Mouse (Mus musculus) stomach, embryonic 16.5 days (tissue): ENCODE measurements at regions not wholly inside any gene's neighbourhood (a gene's known extent, or its start where the extent isn't known, plus 50 kb on each side); places are given as distances from the start of the nearest gene placed in this dataset.

ENCODE experiments used
- ATAC-seq: fragments of 200-750 bp; cut with Nextera tagmentation; 2 replicates; pipeline ENCODE4 v1.8.0; 2017; ENCODE audit warnings: moderate number of reproducible peaks, moderate TSS enrichment; ENCODE audit not compliant: insufficient read depth, low FRiP score
- H3K27ac ChIP-seq: fragments of 300-500 bp; sonication (generic); 2 replicates; pipeline ENCODE4 v1.5.1; 2014; ENCODE audit warnings: low read length
- H3K27me3 ChIP-seq: fragments of 300-500 bp; sonication (generic); 2 replicates; pipeline ENCODE4 v1.6.1; 2014; ENCODE audit warnings: low read length, control low read depth, mixed read lengths; ENCODE audit not compliant: control insufficient read depth, insufficient read depth
- H3K36me3 ChIP-seq: fragments of 300-500 bp; sonication (generic); 2 replicates; pipeline ENCODE4 v1.6.1; 2014; ENCODE audit warnings: low read length; ENCODE audit not compliant: control insufficient read depth, insufficient read depth
- H3K4me1 ChIP-seq: fragments of 300-500 bp; sonication (generic); 2 replicates; pipeline ENCODE4 v1.6.1; 2014; ENCODE audit warnings: low read length, control low read depth, mixed read lengths; ENCODE audit not compliant: control insufficient read depth, insufficient read depth
- H3K4me2 ChIP-seq: fragments of 300-500 bp; sonication (generic); 2 replicates; pipeline ENCODE4 v1.6.1; 2014; ENCODE audit warnings: low read depth, low read length, mixed read lengths
- H3K4me3 ChIP-seq: fragments of 300-500 bp; sonication (generic); replicated peaks from 2 replicates; pipeline ENCODE4 v1.5.1; 2014; ENCODE audit warnings: mild to moderate bottlenecking, low read length
- H3K9ac ChIP-seq: fragments of 300-500 bp; sonication (generic); 2 replicates; pipeline ENCODE4 v1.6.1; 2014; ENCODE audit warnings: low read length
- H3K9me3 ChIP-seq: fragments of 300-500 bp; sonication (generic); replicated peaks from 2 replicates; pipeline ENCODE4 v1.6.1; 2016; ENCODE audit warnings: low read length, control low read depth; ENCODE audit not compliant: control insufficient read depth
- WGBS: fragments of 180-500 bp; shearing (Covaris S2); extraction: QIAGEN DNeasy Blood & Tissue Kit; methylation state at CpG from one replicate; pipeline ENCODE4 v1.1.7; 2014; 5-methylcytosine and 5-hydroxymethylcytosine counted together

GRCm38 (mm10) chr3:40243499-40244101 lies 287.5 kb upstream of the Intu start:
- Histone ChIP-seq H3K4me2 (no peak overlapping the region), H3K27ac (no peak overlapping the region), H3K9me3 (no peaks in the 10 kb centered on the region), H3K4me3 (no peak overlapping the region), H3K9ac (no peak overlapping the region), H3K4me1 (no peaks in the 10 kb centered on the region), H3K27me3 (no peaks in the 10 kb centered on the region), H3K36me3 (no peaks in the 10 kb centered on the region)
- WGBS = 82% methylated on average over 4 of the region's 4 CpGs
- no peak for ATAC-seq

- Histone ChIP-seq H3K9ac (no peak overlapping the region), H3K36me3 (no peaks in the 10 kb centered on the region), H3K9me3 (no peaks in the 10 kb centered on the region), H3K4me1 (no peaks in the 10 kb centered on the region), H3K4me2 (no peak overlapping the region), H3K4me3 (no peak overlapping the region), H3K27me3 (no peaks in the 10 kb centered on the region), H3K27ac (no peak overlapping the region)
- 62% methylated on average over 5 of the region's 5 CpGs for WGBS
- no peak for ATAC-seq
Measured at GRCm38 (mm10) chr3:40254376-40254775, 276.7 kb upstream of the Intu start.

GRCm38 (mm10) chr3:40262536-40262935 lies 268.6 kb upstream of the Intu start:
- no peaks in the 10 kb centered on the region for H3K4me1 ChIP-seq
- no peak overlapping the region for H3K4me3 ChIP-seq
- no peak overlapping the region for H3K27ac ChIP-seq
- H3K9me3 ChIP-seq = no peaks in the 10 kb centered on the region
- 59% methylated on average over 7 of the region's 7 CpGs for whole genome bisulfite sequencing
- ATAC-seq = no peak
- no peak overlapping the region for H3K9ac ChIP-seq
- no peak overlapping the region for H3K4me2 ChIP-seq
- H3K36me3 ChIP-seq = no peaks in the 10 kb centered on the region
- no peaks in the 10 kb centered on the region for H3K27me3 ChIP-seq

DNA sequence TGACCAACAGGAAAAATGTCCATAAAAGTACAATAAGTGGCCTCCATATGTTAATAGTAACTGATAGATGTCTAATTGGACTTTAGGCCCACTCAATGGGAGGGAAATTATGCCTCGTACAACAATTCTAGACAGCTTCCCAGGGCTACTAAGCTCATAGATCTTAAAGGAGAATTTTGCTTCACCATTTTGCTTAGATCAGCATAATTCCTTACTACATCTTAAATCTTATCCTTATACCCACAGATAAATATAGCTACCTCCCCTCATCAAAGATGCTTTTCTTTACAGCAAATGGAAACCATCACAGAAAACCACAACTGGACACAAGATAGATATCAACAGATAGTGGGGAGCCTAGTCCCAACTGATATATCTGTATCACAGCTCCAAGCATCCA lies 263.6 kb upstream of the Intu start:
- 83% methylated on average over 1 of the region's 1 CpGs for WGBS

GRCm38 (mm10) chr3:40282926-40283325 lies 248.2 kb upstream of the Intu start:
- no peaks in the 10 kb centered on the region for H3K9me3 ChIP-seq
- no peaks in the 10 kb centered on the region for H3K36me3 ChIP-seq
- H3K4me3 ChIP-seq = no peak overlapping the region
- no peak overlapping the region for H3K4me2 ChIP-seq
- ATAC-seq = no peak
- no peaks in the 10 kb centered on the region for H3K4me1 ChIP-seq
- H3K27ac ChIP-seq = no peak overlapping the region
- no peak overlapping the region for H3K9ac ChIP-seq
- WGBS = 47% methylated on average over 1 of the region's 1 CpGs
- H3K27me3 ChIP-seq = no peaks in the 10 kb centered on the region

More for the DNA sequence above, 263.6 kb upstream of the Intu start:
- Histone ChIP-seq H3K27me3 (no peaks in the 10 kb centered on the region), H3K9ac (no peak overlapping the region), H3K4me3 (no peak overlapping the region), H3K9me3 (no peaks in the 10 kb centered on the region), H3K4me2 (no peak overlapping the region), H3K4me1 (no peaks in the 10 kb centered on the region), H3K36me3 (no peaks in the 10 kb centered on the region), H3K27ac (no peak overlapping the region)
- ATAC-seq = no peak

DNA sequence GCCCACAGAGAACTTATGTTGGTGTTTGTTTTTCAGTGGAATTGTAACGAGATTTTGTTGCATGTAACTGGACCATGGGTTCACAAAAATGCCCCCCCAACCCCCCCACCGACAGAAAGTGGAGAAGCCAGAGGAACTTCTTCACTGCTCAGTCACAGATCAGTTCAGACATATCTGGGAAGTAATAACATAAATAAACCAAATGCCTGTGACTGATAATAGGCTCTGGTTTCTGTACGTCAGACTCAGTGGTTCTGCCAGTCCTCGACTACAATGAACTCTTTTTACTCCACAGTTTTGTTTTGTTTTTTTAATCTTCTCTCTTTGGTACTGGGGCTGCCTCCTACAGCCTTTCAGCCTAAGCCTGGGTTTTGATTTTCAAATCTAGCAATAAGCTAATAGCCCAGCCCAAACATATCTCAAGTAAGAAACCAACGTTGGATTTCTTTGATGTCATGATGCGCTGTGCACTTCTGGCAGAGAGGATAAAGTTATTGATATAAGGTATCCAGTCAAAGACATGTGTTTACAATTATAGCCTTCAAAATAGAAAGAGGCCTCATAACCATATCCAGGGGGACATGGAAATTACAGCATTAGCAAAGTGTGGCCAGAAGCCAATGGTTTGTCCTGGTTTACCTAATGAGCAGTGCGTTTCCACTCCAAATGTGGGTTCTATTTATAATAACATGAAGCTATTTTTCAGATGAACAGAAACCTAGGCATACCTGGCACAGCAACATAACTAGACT lies 244.0 kb upstream of the Intu start:
- WGBS = 51% methylated on average over 7 of the region's 7 CpGs
- no peaks in the 10 kb centered on the region for H3K36me3 ChIP-seq
- no peak overlapping the region for H3K27ac ChIP-seq
- no peaks in the 10 kb centered on the region; the same call in 1 of the 2 replicates for H3K4me1 ChIP-seq
- H3K9me3 ChIP-seq = no peaks in the 10 kb centered on the region
- H3K4me3 ChIP-seq = no peak overlapping the region
- H3K9ac ChIP-seq = no peak overlapping the region
- no peak for ATAC-seq
- H3K4me2 ChIP-seq = no peak overlapping the region
- H3K27me3 ChIP-seq = no peaks in the 10 kb centered on the region

DNA sequence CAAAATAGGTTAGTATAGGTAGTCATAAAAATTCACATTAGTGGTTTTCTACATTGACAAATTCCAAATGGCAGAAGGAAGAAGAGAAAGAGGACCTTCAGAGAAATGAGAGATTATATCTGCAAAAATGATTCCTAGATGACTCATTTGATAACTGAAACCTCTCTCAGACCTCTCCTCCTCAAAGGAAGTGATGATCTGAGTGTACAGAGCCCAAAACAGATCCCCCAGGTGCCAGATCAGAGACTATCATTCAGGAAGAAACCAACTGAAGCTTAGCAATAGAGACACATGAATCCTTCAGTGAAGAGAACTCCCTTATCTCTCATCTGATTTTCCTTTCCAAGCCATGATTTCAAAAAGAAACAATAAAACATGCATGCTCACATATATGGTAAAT lies 234.0 kb upstream of the Intu start:
- no peaks in the 10 kb centered on the region for H3K36me3 ChIP-seq
- no peak overlapping the region for H3K9ac ChIP-seq
- H3K4me3 ChIP-seq = no peak overlapping the region
- no peak overlapping the region for H3K4me2 ChIP-seq
- no peak for ATAC-seq
- H3K27ac ChIP-seq = no peak overlapping the region
- H3K9me3 ChIP-seq = no peaks in the 10 kb centered on the region
- H3K27me3 ChIP-seq = no peaks in the 10 kb centered on the region
- H3K4me1 ChIP-seq = no peaks in the 10 kb centered on the region

DNA sequence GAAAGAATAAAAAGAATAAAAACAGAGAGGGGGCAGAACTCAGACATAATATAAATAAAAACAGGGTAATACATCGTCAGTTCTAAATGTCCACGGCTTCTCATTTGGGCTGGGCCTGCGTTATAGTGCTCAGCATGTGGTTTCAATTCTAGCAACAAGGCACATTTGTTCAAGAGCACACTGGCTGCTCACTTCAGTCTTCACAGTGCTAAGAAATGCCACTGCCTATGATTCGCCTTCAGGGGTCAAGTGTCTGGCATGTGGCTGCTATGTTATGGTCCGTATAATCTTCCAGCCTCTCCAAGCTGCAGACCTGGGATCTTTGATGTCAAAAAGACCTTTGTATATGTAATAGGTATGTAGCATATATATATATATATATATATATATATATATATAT lies 210.8 kb upstream of the Intu start:
- Histone ChIP-seq H3K4me3 (no peak overlapping the region), H3K4me2 (no peak overlapping the region), H3K9ac (no peak overlapping the region), H3K27ac (no peak overlapping the region), H3K36me3 (no peaks in the 10 kb centered on the region), H3K27me3 (no peaks in the 10 kb centered on the region), H3K9me3 (no peaks in the 10 kb centered on the region), H3K4me1 (no peaks in the 10 kb centered on the region)
- ATAC-seq = no peak
- 79% methylated on average over 5 of the region's 5 CpGs for WGBS

DNA sequence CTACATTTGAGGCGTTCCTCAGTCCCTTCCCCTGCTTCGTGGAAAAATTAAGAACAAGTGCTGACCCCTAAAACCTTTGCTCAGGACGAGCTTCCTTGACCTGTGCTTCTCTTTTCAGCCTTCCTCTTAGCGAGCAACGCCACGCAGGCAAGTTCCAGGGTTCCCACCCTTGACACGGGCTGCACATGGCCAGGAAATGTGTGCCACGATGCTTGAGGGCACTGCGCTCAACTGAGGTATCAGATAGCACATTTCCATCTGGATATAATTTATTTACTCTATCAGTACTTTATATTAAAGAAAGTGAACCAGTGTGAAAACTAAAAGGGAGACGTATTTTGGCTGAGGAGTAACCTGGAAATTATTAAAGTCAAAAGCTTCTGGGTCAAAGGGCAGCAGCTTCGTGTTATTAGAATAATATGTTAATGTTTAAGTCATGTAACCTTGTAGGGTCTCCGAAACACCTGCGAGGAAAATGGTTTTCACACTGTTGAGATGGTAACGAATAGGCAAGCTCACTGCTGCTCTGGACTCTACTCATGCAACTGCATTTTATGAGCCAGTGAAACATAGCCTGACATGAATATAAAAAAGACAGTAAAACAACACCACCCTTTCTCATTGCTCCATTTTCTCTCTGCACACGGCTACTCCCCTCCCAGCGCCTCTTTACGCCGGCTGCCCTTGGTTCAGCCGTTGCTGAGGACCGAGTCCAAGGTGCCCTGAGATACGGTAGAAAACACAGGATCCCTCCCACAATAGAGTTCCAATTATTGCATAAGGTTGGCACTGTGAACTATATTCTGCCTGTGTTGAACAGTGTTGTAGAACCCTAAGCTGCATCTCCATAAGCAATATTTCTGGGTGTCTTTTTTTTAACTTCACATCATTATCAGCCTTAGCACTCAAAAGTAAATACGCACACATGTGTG lies 204.9 kb upstream of the Intu start:
- ATAC-seq = no peak
- WGBS = 84% methylated on average over 22 of the region's 22 CpGs

More for the DNA sequence above, 204.9 kb upstream of the Intu start:
- no peaks in the 10 kb centered on the region for H3K9me3 ChIP-seq
- no peak overlapping the region for H3K4me2 ChIP-seq
- no peaks in the 10 kb centered on the region for H3K4me1 ChIP-seq
- no peaks in the 10 kb centered on the region for H3K27me3 ChIP-seq
- no peaks in the 10 kb centered on the region for H3K36me3 ChIP-seq
- H3K4me3 ChIP-seq = no peak overlapping the region
- H3K27ac ChIP-seq = no peak overlapping the region
- no peak overlapping the region for H3K9ac ChIP-seq
